Mouse (Mus musculus): Measurements from ENCODE around the gene Olfr122. TPM values are rescaled to one million over a fixed set of nuclear protein-coding genes. Genes with fewer than 3 reads are reported as not detected.

The Olfr122 gene
- not detected for total RNA-seq (2021)
- long read RNA-seq, experiment 1, result 0 reads
- long read RNA-seq, experiment 2, result 0 reads

DNA sequence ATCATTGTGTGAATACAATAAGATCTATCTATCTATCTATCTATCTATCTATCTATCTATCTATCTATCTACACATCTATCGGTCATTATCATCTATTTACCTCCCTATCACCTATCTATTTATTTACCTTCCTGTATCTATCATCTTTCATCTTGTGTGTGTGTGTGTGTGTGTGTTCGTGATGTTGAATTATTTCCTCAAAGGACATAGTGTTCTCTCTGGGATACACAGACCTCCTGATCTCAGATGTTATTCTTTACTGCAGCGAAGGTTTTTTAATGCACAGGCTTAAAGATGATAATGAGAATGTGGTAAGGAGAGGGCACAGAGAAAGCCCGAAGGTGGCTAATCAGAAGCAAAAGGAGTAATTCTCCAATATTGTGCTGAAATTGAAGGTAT, at the start of gene Olfr122:
Gene Olfr122, plus strand, starts transcription at position 301 of the 400 bp plus-strand sequence.
- DNase-seq, result no peak

DNA sequence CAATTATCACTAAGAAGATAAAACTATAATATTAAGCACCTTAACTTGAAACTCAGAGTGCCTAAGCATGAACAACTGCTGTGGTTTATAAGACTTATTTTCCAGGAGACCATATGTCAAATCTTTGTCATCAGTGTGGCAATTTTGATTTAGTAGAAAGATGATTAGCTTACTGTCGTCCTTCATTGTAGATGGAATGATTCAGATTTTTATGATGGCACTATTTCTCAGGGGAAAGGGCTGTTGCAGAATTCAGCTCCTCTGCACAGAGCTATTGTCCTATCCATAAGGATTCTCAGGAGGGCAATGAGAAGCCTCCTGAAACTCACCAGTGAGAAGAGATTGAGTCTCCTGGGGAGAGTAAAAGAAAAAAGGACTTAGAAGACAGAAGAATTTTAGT, 46.9 kb upstream of the Olfr122 start, which contains the start of gene Olfr120:
Gene Olfr120, plus strand, starts transcription at position 301 of the 400 bp plus-strand sequence.
- no peak for DNase-seq

DNA sequence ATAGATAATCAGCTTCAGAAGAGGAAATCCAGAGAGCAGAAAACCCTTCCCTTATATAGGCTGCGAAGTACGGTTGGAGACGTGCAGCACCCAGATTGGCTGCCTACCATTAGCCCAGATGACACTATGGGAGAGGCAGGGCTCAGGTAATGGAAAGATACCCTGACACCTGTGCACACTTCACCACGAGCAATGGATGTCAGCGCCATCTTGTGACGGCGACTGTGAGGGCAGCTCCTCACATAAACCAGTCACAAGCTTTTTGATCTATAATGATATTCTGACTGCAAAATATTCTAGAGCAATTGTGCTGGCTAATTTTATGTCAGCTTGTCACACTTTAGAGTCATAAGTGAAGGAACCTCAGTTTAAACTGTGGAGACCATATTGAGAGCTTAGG, 30.3 kb upstream of the Olfr122 start:
- no peak for DNase-seq

DNA sequence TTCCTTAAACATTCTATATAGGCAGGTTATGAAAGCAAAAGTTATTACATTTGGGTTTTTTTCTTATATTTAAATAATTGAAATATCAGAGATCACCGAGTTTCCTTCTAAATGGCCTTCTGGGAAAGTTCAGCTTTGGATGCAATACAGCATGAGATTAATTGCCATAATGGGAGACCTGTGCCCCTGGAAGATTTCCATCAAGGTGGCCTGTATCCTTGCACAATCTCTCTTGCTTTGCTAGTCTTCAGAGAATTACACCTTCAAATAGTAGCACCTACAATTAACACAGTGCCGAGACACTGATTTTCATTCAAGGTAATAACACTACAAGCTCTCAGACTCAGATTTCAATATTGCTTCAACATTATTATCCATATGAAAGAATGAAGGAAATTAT, 24.8 kb downstream of the Olfr122 start, which contains the start of gene Olfr123:
Gene Olfr123, plus strand, starts transcription at position 301 of the 400 bp plus-strand sequence.
- DNase-seq, result no peak

DNA sequence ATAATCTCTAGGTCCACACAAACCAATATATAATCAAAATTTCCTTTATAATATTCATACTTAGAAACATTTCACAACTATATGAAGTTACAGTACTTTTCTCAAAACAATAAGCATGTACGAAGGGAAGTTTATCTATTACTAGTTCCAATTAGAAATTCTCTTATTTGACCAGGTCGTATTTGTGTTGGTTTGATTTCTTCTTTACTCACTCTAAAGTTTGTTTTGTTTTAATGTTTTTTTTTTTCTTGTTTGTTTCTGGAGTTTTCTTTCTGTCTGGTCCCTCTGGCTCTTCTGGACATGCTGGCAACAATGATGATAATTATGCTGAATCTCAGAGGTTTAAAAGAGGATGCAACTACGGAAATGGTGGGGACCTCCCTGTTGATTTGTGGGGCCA, 31.2 kb downstream of the Olfr122 start, which contains the start of gene Olfr124:
Gene Olfr124, plus strand, starts transcription at position 301 of the 400 bp plus-strand sequence.
- no peak for DNase-seq

Other genes with a start within 250 kb of the Olfr122 start
- not detected for gene Olfr112, start 199.2 kb upstream of the Olfr122 start, total RNA-seq (2021)
- not detected for gene Olfr113, start 190.9 kb upstream of the Olfr122 start, total RNA-seq (2021)
- gene Olfr114, start 175.9 kb upstream of the Olfr122 start, total RNA-seq (2021), result not detected
- not detected for gene Olfr115, start 141.5 kb upstream of the Olfr122 start, total RNA-seq (2021)
- not detected for gene Olfr116, start 141.4 kb upstream of the Olfr122 start, total RNA-seq (2021)
- gene Olfr117, start 104.8 kb upstream of the Olfr122 start, total RNA-seq (2021), result not detected
- gene Olfr118, start 101.6 kb upstream of the Olfr122 start, total RNA-seq (2021), result not detected
- not detected for gene Olfr119, start 72.0 kb upstream of the Olfr122 start, total RNA-seq (2021)
- gene Olfr120, start 46.8 kb upstream of the Olfr122 start, total RNA-seq (2021), result not detected
- gene Olfr121, start 19.8 kb upstream of the Olfr122 start, total RNA-seq (2021), result not detected
- not detected for gene Olfr123, start 24.9 kb downstream of the Olfr122 start, total RNA-seq (2021)
- gene Olfr124, start 31.3 kb downstream of the Olfr122 start, total RNA-seq (2021), result not detected
- gene Olfr125, start 64.3 kb downstream of the Olfr122 start, total RNA-seq (2021), result not detected
- gene Olfr126, start 78.9 kb downstream of the Olfr122 start, total RNA-seq (2021), result not detected
- not detected for gene Olfr127, start 131.8 kb downstream of the Olfr122 start, total RNA-seq (2021)
- gene Olfr128, start 151.9 kb downstream of the Olfr122 start, total RNA-seq (2021), result not detected
- not detected for gene Olfr761, start 184.5 kb downstream of the Olfr122 start, total RNA-seq (2021)

All from adrenal gland, postnatal 10 days (tissue).